Mouse (Mus musculus): ENCODE data around the gene C1rb.
"Not testable (repeated sequence)": the region's sequence is repeated elsewhere in the genome, so short reads cannot be mapped to it uniquely, and the experiment has no call there.

C1rb gene

DNA sequence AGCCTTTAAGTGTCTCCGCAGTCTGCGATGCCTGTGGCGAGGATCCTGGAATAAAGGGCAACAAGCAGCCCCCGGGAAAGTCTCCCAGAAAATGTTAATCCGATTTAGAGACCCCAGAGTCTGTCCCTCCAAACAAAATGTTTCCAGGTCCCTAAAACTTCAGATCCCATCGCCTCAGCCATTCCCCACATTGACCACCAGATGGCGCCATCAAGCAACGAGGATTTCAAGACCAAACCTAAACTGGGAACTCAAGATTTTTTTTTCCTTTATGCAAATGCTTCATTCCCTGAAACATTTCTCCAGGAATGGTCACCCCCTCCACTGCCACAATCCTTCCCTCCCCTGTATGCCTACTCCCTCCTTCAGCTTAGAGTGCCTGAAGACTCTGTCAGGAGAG is at the start of gene C1rb:
Gene C1rb, plus strand, starts transcription at position 269 of the 400 bp plus-strand sequence.
- DNase-seq: peak; percentile 68

DNA sequence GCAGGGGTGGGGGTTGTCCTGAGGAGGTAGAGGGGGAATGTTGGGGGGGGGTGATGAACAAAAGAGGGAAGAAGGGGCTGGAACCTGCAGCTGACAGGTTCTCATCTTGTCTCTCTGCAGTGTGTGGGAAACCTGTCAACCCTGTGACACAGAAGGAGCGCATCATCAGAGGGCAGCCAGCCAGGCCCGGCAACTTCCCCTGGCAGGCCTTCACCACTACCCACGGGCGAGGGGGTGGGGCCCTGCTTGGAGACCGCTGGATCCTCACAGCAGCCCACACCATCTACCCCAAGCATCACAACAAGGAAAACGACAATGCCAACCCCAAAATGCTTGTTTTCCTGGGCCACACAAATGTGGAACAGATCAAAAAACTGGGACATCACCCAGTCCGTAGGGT is 48.0 kb upstream of the C1rb start:
- not testable (repeated sequence) for DNase-seq

DNA sequence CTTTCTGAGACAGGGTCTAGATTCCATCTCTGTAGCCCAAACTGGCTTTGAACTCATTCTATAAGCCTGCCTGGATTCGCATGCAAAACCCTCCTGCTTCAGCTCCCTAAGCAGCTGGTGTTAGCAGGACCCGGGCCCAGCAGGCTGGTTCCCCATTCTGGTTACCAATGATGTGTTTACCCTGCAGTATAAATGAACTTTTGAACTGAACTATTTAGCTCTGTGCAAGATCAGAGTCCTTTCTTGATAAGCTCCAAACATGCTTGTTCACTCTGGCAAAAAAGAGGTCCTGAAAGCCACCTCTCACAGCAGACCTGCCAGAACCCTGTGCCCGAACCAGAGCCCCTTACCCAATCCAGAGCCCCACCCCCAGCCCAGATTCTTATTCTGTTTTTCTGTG is 42.2 kb upstream of the C1rb start:
- DNase-seq: no peak

DNA sequence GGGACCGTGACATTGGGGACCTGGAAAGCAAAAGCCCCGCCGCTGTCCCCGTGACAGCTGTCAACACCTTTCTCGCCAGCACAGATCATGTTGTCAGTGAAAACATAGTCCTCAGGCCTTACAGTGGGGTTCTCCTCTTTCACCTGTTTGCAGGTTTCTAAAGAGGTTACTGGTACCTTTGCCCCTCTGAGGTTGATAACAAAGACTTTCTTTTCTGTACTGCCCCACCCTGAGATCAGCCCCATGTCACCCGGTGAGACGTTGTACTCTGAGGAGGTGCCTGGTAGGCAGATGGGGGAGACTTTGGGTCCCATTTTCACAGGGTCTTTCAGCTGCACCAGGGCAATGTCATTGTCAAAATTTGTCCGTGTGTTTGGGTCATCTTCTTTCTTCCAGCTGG is 39.0 kb upstream of the C1rb start:
- no peak for DNase-seq

DNA sequence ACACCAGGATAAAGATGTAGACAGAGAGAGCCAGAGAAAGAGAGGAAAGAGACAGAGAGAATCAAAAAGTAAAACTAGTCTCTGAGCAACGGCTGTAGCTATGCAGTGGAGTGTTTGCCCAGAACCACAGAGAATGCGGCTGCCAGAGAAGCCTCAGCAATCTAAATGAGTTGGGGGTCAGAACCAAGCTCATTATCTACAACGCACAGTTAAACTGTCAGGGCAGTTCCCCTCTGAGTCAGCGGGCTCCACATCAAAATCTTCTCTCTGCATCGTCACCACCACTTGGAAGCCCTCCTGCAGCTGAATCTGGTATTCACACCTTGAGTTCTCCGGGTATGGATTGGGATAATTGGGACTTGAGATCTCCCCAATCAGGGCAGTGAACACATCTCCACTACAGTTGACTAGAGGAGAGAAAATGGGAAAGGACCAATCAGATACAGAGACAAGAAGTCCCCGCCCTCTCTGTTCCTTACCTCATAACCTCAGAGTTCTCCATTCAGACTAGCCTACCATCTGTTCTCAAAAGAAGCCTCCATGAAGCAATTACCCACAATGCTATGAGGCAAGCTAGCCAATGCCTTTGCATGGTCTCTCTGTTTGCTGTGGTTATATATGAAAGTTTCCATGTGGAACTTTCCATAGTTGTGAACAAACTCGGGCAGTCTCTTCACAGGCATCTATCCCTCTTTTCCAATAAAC is 33.8 kb upstream of the C1rb start:
- DNase-seq: not testable (repeated sequence)

DNA sequence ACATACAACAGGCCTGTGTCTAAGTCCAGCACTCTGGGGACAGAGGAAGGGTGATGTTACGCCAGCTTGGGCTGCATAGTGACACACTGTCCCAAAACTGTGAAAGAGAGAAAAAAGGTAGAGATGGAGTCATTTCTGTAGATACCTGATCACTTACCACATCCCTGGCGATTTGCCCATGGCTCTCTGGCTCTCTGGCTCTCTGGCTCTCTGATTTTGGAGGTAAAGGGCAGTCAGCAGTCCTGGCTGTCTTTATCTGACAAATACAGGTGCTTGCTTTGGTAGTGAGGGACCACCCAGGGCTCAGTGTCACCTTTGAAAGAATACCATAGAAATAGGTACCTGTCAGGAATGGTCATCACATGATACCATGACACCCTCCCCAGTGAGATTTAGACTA is 28.9 kb upstream of the C1rb start:
- DNase-seq: not testable (repeated sequence)

DNA sequence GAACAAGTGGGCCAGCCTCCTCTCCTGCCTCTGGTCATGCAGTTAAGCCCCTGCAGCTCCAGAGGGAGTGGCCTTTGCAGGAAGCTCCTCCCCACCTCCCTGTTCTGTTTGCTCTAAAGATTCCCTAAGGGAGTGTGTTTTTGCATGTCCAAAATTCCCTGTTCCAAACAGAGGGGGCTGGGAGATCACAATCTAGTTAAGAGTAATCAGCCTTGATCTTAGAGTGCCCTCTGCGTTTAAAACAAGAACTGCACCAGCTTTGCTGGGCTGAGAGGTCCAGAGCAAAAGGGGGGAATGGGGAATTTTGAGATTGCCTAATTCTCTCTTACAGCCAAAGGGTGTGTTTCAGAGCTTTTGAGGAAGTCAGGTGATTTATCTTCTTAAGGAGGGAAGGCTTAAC is 27.8 kb upstream of the C1rb start, which contains the start of gene C1s1:
Gene C1s1, minus strand, starts transcription at position 76 of the 400 bp plus-strand sequence.
- DNase-seq: peak; percentile 75

DNA sequence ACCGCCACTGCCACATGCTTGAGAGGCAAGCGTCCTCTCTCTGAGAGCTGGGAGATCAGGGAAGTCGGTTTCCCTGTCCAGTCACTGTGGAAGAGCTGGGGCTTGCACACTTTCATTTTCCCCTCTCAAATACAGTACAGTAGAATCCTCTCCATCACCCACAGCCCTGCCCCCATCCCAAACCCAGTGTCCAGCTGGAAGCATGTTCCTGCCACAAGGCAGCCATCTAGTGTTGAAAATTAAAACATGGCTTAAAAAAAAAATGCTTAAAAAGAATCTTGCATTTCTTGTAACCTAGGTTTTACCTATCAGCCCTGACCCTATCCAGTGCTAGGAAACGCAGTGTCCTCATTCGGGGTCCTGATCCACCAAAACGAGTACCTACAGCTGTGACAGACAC is 25.6 kb upstream of the C1rb start:
- DNase-seq: peak; percentile 26

DNA sequence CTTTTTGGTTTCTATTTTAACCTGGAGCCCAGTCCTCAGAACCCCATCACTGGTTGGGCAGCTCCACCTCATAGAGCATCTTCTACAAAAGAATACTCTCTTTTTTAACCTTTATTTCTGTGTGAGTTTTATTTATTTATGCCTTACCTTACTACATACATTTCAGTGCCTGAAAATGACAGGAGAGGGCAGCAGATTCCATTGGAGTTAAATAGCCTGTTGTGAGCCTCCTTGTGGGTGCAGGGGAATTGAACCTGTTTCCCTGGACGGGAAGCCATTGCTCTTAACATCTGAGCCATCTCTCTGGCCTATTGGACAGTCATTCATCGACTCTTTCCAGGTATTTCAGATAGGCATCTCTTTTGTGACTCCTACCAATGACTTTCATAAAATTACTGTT is 24.7 kb upstream of the C1rb start:
- DNase-seq: no peak

DNA sequence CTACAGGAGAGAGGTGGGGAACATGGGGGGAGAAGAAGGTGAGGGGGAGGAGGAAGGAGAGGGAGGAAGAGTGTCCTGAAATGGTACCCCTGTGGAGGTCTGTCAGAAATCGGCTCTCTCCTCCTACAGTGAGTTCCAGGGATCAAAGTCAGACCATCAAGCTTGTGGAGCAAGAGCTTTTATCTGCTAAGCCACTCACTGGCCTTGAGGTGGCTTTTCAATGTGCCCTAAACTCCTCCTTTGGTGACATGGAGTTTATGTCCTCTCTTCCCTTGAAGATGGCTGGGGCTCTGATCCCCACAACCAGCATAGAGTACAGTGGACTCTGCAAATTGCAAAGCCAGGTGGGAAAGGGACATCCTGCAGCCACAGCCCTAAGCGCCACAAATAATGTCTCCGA is 22.1 kb upstream of the C1rb start:
- DNase-seq: not testable (repeated sequence)

DNA sequence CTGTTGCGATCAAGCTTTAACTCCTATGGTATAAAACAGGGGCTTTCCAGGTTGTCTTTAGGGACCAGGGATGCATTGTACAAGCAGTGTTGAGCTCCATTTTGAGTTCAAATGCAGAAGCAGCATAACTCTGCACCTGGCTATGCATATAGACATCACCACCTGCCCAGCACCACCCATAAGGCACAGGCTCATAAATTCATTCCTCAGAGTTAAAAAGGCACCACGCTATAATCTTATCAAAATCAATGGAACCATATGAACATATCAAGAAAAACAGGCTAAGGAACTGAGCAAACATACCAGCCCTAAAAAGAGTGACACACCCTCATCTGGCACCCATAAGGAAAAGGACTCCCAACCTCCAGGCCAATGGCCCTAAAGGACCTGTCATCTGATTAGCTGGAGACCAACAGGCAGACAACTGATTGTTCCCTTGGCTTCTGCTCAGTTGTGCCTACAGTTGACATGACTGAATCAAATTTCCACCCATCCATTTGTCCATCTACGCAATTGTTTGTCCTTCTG is 21.0 kb upstream of the C1rb start:
- DNase-seq: no peak

DNA sequence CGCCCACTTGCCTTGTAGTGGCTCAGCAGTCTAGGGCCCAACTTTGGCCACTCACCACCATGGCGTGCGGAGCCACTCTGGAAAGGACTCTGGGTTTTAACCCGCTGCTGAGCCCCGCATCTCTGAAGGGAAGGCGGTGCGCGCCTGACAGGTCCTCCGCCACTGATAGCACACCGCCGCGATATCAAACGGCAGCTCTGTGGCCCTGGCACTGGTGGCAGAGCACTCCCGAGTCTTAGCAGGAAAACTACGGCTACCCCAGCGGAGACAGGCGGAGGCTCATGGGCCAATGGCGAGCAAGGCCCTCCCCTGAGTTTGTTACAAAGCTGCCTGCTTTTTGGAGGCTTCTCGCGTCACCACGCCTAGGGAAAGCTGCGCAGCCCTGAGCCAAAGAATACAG is 17.3 kb upstream of the C1rb start:
- no peak for DNase-seq

DNA sequence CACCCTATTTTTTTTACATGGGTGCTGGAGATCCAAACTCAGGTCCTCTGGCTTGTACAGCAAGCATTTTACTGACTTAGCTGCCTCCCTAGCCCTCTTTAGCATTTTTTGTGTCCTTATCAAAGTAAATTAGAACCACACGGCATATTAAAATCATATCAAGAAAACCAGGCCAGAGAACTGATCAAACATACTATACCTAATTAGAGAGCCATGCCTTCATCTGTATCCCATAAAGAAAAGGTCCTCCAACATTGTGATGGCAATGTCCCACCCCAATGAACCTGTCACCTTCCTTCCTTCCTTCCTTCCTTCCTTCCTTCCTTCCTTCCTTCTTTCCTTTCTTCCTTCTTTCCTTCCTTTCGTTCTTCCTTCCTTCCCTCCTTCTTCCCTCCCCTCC is 14.1 kb upstream of the C1rb start:
- not testable (repeated sequence) for DNase-seq

DNA sequence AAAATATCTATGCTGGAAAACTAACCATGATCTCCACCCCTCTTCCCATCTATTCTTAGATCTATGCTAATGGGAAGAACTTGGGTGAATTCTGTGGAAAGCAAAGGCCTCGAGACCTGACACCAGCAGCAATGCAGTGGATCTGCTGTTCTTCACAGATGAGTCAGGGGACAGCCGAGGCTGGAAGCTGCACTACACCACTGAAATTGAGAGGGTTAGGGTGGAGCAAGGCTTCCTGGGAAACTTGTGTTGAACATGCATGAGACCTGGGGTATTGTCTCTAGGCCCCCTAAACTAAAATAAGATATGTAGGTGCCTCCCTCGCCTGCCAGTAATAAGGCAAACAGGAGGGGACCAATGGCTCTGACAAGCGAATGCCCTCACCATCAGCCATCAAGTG is 8.9 kb upstream of the C1rb start:
- DNase-seq: not testable (repeated sequence)

DNA sequence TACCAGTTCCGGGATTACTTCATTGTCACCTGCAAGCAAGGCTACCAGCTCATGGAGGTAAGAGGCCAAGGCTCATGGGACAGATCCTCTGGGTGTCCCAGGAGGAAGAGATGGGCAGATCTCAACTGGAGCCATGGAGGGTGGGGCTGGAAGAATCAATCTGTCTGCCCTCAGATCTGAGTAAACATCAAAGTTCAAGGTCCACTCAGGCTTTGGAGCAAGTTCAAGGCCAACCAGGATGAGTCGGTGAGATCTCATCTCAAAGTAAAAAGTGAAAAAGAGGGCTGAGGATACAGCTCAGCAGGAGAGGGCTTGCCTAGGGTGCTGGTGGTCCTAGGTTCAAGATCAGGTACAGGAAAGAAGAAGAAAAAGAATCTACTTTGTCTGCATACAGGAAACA is 8.5 kb upstream of the C1rb start:
- DNase-seq: not testable (repeated sequence)

DNA sequence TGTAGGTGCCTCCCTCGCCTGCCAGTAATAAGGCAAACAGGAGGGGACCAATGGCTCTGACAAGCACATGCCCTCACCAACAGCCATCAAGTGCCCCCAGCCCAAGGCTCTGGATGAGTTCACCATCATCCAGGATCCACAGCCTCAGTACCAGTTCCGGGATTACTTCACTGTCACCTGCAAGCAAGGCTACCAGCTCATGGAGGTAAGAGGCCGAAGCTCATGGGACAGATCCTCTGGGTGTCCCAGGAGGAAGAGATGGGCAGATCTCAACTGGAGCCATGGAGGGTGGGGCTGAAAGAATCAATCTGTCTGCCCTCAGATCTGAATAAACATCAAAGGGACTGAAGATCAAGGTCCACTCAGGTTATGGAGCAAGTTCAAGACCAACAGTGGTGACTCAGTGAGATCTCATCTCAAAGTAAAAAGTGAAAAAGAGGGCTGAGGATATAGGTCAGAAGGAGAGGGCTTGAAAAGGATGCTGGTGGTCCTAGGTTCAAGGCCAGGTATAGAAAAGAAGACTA is 5.1 kb downstream of the C1rb start:
- DNase-seq: not testable (repeated sequence)

DNA sequence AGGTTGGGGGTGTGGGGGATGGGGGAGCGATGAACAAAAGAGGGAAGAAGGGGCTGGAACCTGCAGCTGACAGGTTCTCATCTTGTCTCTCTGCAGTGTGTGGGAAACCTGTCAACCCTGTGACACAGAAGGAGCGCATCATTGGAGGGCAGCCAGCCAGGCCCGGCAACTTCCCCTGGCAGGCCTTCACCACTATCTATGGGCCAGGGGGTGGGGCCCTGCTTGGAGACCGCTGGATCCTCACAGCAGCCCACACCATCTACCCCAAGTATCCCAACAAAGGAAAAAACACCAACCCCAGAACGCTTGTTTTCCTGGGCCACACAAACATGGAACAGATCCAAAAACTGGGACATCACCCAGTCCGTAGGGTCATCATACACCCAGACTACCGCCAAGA is 10.1 kb downstream of the C1rb start:
- DNase-seq: not testable (repeated sequence)

DNA sequence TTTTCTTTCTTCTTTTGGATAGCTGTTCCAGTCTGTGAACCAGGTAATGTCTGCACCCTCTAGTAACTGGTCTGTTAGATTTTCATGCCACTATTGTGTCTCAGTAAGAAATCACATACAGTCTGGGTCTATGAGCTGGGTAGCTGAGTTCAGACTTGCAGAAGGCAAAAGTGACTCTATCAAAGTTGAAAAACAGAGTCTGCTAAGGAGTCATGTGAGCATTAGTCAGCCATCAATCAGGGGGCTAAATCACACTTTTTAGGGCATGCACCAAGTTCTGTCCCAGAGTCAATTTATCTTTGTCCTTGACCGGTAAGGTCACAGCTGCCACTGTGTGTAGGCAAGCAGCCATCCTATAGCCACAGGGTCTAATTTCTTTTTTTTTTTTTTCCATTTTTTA is 12.1 kb downstream of the C1rb start:
- no peak for DNase-seq

DNA sequence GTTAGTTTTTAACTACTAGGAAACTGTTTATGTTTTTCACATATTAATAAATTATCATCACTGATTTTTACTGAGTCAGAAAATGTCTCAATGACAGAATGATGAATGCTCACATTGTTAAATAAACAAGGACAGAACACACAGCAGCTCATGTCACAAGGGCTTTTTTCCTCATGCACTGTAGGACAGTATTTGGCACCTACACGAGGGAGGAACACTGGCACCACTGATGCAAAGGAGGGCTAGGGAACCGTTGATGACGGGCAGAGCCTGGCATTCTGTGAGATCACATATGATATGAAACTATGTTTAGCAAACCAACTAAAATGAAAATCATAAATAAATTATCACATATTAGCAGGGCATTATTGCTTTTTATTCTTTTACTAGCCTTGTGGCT is 14.8 kb downstream of the C1rb start:
- DNase-seq: no peak

DNA sequence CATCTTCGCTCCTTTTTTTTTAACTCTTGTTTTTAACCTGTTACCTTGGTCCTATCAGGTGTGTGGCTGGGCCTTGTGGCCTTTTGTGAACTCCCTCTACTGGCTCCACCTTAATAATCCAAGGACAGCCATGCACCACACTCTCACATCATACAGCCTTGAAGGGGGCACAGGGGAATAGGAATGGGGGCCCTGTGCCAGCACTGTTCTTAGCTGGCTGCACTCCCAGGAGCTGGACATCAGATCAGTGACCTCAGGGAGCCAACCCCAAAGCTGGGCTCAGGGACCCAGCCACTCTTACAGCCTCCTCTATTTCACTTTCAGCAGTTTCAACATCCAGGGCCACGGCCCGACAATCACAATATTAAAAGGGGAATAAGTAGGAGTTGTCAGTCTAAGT is 15.7 kb downstream of the C1rb start:
- DNase-seq: no peak

DNA sequence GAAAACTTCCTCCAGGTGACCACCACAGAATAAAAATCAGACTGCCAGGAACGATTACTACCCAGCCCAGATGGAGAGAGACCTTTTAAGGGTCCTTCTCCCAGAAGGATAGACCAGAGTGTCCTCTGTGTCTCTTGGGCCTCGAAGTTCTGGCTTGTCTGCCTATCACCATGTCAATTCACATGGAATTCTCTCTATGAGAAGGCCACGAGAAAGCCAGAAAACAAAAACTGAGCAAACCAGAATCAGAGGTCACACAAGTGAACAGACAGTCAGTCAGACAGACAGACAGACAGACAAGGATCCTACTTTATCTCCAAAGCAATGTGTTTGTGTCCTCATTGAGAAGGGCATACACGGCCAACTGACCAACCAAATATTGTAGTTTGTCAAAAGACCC is 16.2 kb downstream of the C1rb start:
- DNase-seq: no peak

DNA sequence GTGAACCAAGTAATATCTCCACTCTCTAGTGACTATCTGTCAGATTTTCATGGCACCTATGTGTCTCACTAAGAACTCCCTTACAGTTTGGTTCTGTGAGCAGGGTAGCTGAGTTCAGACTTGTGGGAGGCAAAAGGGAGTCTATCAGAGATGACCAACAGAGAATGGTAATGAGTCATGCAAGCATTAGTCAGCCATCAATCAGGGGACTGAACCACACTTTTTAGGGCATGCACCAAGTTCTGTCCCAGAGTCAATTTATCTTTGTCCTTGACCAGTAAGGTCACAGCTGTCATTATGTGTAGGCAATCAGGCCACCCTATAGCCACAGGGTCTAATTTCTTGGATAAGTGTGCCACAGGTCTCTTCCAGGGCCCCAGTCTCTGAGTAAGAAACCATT is 18.7 kb downstream of the C1rb start:
- DNase-seq: no peak

DNA sequence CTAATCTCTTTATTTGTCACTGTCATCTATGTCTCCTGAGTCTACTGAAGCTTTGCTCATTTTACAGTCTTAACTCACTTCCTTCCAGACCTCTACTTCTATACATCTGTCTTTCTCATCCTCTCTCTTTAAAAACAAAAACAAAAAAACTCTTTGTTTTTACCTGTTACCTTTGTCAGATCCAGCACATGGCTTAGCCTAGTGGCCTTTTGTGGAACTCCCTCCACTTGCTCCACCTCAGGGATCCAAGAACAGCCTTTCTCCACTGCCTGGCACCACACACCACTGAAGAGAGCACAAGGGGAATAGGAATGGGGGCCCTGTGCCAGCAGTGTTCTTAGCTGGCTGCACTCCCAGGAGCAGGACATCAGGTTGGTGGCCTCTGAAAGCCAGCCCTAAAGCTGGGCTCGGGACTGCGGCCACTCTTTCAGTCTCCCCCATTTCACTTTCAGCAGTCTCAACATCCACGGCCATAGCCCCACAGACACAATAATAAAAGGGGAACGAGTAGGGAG is 22.1 kb downstream of the C1rb start:
- peak; percentile 8 for DNase-seq

DNA sequence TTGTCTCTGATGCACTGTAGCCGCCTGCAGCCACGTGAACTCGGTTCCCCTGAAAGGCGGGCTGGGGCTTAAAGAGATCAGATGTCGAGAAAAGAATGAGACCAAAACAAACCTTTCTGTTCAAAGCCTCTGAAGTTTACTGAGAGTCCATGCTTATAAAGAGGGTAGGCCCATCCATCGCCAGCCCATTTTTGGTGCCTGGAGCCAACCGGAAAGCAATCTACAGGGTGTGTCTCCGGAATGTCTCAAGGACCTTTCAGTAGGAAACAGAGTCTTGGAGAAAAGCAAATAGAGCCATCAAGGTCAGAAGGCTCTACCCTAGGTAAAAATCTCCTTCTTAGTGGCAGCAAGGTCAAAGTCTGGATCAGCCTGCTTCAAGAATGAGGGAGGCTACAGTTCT is 23.0 kb downstream of the C1rb start:
- no peak for DNase-seq

DNA sequence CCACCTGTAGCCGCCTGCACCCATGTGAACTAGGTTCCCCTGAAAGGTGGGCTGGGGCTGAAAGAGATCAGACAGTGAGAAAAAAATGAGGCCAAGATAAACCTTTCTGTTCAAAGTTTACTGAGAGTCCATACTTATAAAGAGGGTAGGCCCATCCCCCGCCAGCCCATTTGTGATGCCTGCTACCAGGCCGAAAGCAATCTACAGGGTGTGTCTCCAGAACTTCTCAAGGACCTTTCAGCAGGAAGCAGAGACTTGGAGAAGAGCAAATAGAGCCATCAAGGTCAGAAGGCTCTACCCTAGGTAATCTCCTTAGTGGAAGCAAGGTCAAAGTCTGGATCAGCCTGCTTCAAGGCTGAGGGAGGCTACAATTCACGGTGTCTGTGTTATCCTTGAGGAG is 31.9 kb downstream of the C1rb start:
- no peak for DNase-seq

All from kidney, adult 9 months (tissue).